In the genomic region with DNA sequence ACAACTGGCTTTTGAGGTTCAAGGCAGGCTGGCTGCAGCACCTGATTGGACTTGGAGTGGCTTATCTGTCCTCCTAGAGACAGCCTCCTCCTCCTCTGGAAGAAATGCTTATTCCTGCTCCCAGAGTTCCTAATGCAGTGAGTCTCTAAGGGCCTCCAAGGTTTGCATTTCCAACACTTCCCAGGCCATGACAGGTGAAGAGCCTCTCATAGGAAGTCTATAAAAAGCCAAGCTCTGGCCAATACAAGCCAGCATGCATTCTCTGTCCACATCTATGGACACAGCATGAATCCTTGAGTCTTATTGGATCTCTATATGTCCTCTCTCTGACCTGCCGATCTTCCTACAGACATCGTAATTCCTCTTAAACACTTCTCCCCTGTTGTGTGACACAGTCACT, we compare ENCODE assay signal across 31 mouse cellular contexts. TPM values are rescaled to one million over a fixed set of nuclear protein-coding genes. Genes with fewer than 3 reads are reported as not detected.
DNase-seq lines count a peak whose midpoint lies in the region; ATAC-seq lines count a peak whose summit lies in the region.
"Had no signal": no experiment of that assay in that cellular context is flagged by ENCODE, and none has a peak within 500 bp of the region (broad histone marks: within the 10 kb centered on the region; RNA-seq: fewer than 3 reads in every experiment).

No protein-coding gene starts in this region.

- H3K4me2 ChIP-seq in heart, embryonic 13.5 days: 0 out of 2 replicates have a peak overlapping the region, but pooled peaks have one; percentile 4
- H3K4me2 ChIP-seq in heart, embryonic 16.5 days (ENCODE audit: low read depth, low read length): no peak overlapping the region
- H3K4me2 ChIP-seq: embryonic facial prominence, embryonic 12.5 days; embryonic facial prominence, embryonic 15.5 days; forebrain, embryonic 12.5 days; forebrain, embryonic 15.5 days; hindbrain, embryonic 13.5 days had no signal

- H3K9me3 ChIP-seq in heart, embryonic 10.5 days: no peaks in the 10 kb centered on the region
- peaks cover 3% of the 10 kb centered on the region; the same call in 1 of the 2 replicates for H3K9me3 ChIP-seq in heart, embryonic 13.5 days
- peaks cover 5% of the 10 kb centered on the region for H3K9me3 ChIP-seq in heart, embryonic 16.5 days (replicated peaks; ENCODE audit: control insufficient read depth, low read length)
- H3K9me3 ChIP-seq: embryonic facial prominence, embryonic 12.5 days; embryonic facial prominence, embryonic 15.5 days; forebrain, embryonic 12.5 days; forebrain, embryonic 15.5 days; G1E had no signal

- ATAC-seq in heart, embryonic 13.5 days (ENCODE audit: extremely low read depth, insufficient number of reproducible peaks, low FRiP score, low TSS enrichment): peak; percentile 45; the same call in 1 of the 2 replicates
- peak; percentile 74 for ATAC-seq in heart, embryonic 16.5 days (replicated peaks; ENCODE audit: extremely low read depth, insufficient read depth, low FRiP score)
- ATAC-seq: forebrain, embryonic 15.5 days; hindbrain, postnatal 0 days; inflammation-experienced regulatory T-cells, adult 6 months; intestine, embryonic 16.5 days; Patski had no signal

- no peak overlapping the region for H3K9ac ChIP-seq in heart, embryonic 13.5 days
- no peak overlapping the region for H3K9ac ChIP-seq in heart, embryonic 16.5 days (ENCODE audit: low read length)
- H3K9ac ChIP-seq: embryonic facial prominence, embryonic 12.5 days; embryonic facial prominence, embryonic 15.5 days; forebrain, embryonic 12.5 days; forebrain, embryonic 15.5 days; hindbrain, embryonic 13.5 days had no signal

- 64% methylated on average over 2 of the region's 2 CpGs for WGBS in heart, embryonic 10.5 days
- 53% methylated on average over 2 of the region's 2 CpGs for WGBS in heart, embryonic 13.5 days
- WGBS in heart, embryonic 16.5 days: 61% methylated on average over 2 of the region's 2 CpGs

- peak overlapping the region; percentile 79 for H3K27ac ChIP-seq in heart, embryonic 10.5 days
- H3K27ac ChIP-seq in heart, embryonic 13.5 days (replicated peaks): peak overlapping the region; percentile 82
- H3K27ac ChIP-seq in heart, embryonic 16.5 days (ENCODE audit: low read length): peak overlapping the region; percentile 56; the same call in 1 of the 2 replicates
- H3K27ac ChIP-seq: embryonic facial prominence, embryonic 12.5 days; embryonic facial prominence, embryonic 15.5 days; forebrain, embryonic 12.5 days; forebrain, embryonic 15.5 days; hindbrain, embryonic 10.5 days; hindbrain, embryonic 13.5 days; hindbrain, postnatal 0 days had no signal

- peaks cover 20% of the 10 kb centered on the region; the same call in 1 of the 2 replicates for H3K4me1 ChIP-seq in heart, embryonic 10.5 days
- peaks cover 30% of the 10 kb centered on the region for H3K4me1 ChIP-seq in heart, embryonic 13.5 days
- H3K4me1 ChIP-seq in heart, embryonic 16.5 days (ENCODE audit: control insufficient read depth, insufficient read depth, low read length): peaks cover 6% of the 10 kb centered on the region
- H3K4me1 ChIP-seq: embryonic facial prominence, embryonic 12.5 days; embryonic facial prominence, embryonic 15.5 days; forebrain, embryonic 12.5 days; forebrain, embryonic 15.5 days; hindbrain, embryonic 10.5 days; hindbrain, embryonic 13.5 days had no signal

- no peaks in the 10 kb centered on the region for H3K36me3 ChIP-seq in heart, embryonic 10.5 days
- no peaks in the 10 kb centered on the region for H3K36me3 ChIP-seq in heart, embryonic 13.5 days
- H3K36me3 ChIP-seq in heart, embryonic 16.5 days (ENCODE audit: control insufficient read depth, insufficient read depth): no peaks in the 10 kb centered on the region
- H3K36me3 ChIP-seq: embryonic facial prominence, embryonic 12.5 days; embryonic facial prominence, embryonic 15.5 days; forebrain, embryonic 12.5 days; forebrain, embryonic 15.5 days; G1E; hindbrain, embryonic 10.5 days; hindbrain, embryonic 13.5 days had no signal

- no peak overlapping the region for H3K4me3 ChIP-seq in heart, embryonic 10.5 days
- no peak overlapping the region for H3K4me3 ChIP-seq in heart, embryonic 13.5 days
- H3K4me3 ChIP-seq in heart, embryonic 16.5 days (ENCODE audit: low read length): no peak overlapping the region
- H3K4me3 ChIP-seq: embryonic facial prominence, embryonic 12.5 days; embryonic facial prominence, embryonic 15.5 days; erythroblast, embryonic 14.5 days; forebrain, embryonic 12.5 days; forebrain, embryonic 15.5 days; hindbrain, embryonic 10.5 days; hindbrain, embryonic 13.5 days had no signal

- H3K27me3 ChIP-seq in heart, embryonic 10.5 days (ENCODE audit: insufficient read depth, poor library complexity, severe bottlenecking): no peaks in the 10 kb centered on the region
- no peaks in the 10 kb centered on the region for H3K27me3 ChIP-seq in heart, embryonic 13.5 days (replicated peaks)
- H3K27me3 ChIP-seq in heart, embryonic 16.5 days (ENCODE audit: control insufficient read depth, insufficient read depth, low read length): no peaks in the 10 kb centered on the region
- H3K27me3 ChIP-seq: embryonic facial prominence, embryonic 12.5 days; embryonic facial prominence, embryonic 15.5 days; forebrain, embryonic 12.5 days; forebrain, embryonic 15.5 days; hindbrain, embryonic 13.5 days had no signal

- intact Hi-C loops in heart, postnatal 25 days (cut with DNase I): no loop called here
- intact Hi-C loops in heart, postnatal 10 days (cut with DNase I): no loop called here

- peak; percentile 82 for DNase-seq in heart, embryonic 10.5 days (ENCODE audit: low spot score)
- DNase-seq in heart, postnatal 25 days (ENCODE audit: low spot score): no peak
- no peak for DNase-seq in heart, adult 18-20 months
- peak; percentile 7 to 15 for DNase-seq in heart, postnatal 10 days
- DNase-seq in thymus, postnatal 14 days: no peak
- DNase-seq: adrenal gland, postnatal 10 days; adrenal gland, postnatal 36 days; B cell, adult 2 months; cerebellum, adult 11 months; cerebellum, adult 2 months; cerebellum, adult 9-11 months; cerebellum, postnatal 25 days; gastrocnemius, postnatal 25 days; kidney, adult 18-20 months; kidney, adult 9 months had no signal

RNA-seq across cellular contexts. Expression of a gene that starts 18.8 kb away (rescaled TPM):
- 0.34 and 0.43 TPM in 2 replicates for polyA plus RNA-seq in heart, embryonic 10.5 days (2016; fragmentation: Nextera tagmentation; extraction: Ambion mirVana)
- under 1 TPM; 0.20 to 0.29 TPM for total RNA-seq in heart, postnatal 25 days (2021)
- 1.2 and 1.6 TPM in 2 replicates for polyA plus RNA-seq in heart, embryonic 13.5 days (2015; fragmentation: Nextera tagmentation; extraction: Ambion mirVana)
- under 1 TPM; 0.10 to 0.28 TPM for total RNA-seq in heart, adult 18-20 months (2021)
- 2.1 and 2.2 TPM in 2 replicates for polyA plus RNA-seq in heart, embryonic 16.5 days (2015; fragmentation: Nextera tagmentation; extraction: Ambion mirVana)
- 1 to 10 TPM; 1.8 to 2.3 TPM for total RNA-seq in heart, postnatal 10 days (2021)
- total RNA-seq: CH12.LX; common myeloid progenitor, adult 5-6 weeks had no signal
- polyA plus RNA-seq: erythroblast, embryonic 14.5 days; G1E; inflammation-experienced regulatory T-cells, adult 6 months; Patski had no signal

Comparison
In these comparisons a context has a peak if more than half of its experiments do, and no peak if none do; other contexts are left out.
1. DNase-seq: peak in heart, embryonic 10.5 days (single experiment) and heart, postnatal 10 days (2 of 2); none in heart, postnatal 25 days (single experiment), heart, adult 18-20 months (0 of 2) and thymus, postnatal 14 days (single experiment).
2. Peak in every context shown above with its lines, with median percentiles within 50 percentile points of each other: H3K27ac ChIP-seq.